ENCODE assay signal across 9 mouse cellular contexts in genomic region chr10:61517296-61518071, GRCm38 (mm10). TPM values are rescaled to one million over a fixed set of nuclear protein-coding genes. Genes with fewer than 3 reads are reported as not detected.
A peak's percentile ranks its signal among the peaks of the same experiment; 100 is the strongest.
DNase-seq lines count a peak whose midpoint lies in the region; ATAC-seq lines count a peak whose summit lies in the region.
"Had no signal": no experiment of that assay in that cellular context is flagged by ENCODE, and none has a peak within 500 bp of the region (broad histone marks: within the 10 kb centered on the region; RNA-seq: fewer than 3 reads in every experiment).

No protein-coding gene starts in this region.

- ATAC-seq in midbrain, embryonic 14.5 days (ENCODE audit: low FRiP score, low TSS enrichment), result no peak; the same call in 1 of the 2 replicates
- ATAC-seq in forebrain, embryonic 13.5 days, result peak; percentile 84

- no peak overlapping the region for H3K4me3 ChIP-seq in midbrain, embryonic 14.5 days (replicated peaks; ENCODE audit: low read depth, low read length)
- no peak overlapping the region for H3K4me3 ChIP-seq in midbrain, embryonic 10.5 days
- no peak overlapping the region for H3K4me3 ChIP-seq in forebrain, embryonic 13.5 days
- H3K4me3 ChIP-seq: layer of hippocampus, adult 2 months had no signal

- no peaks in the 10 kb centered on the region for H3K36me3 ChIP-seq in midbrain, embryonic 14.5 days (ENCODE audit: control insufficient read depth, insufficient read depth, low read length)
- H3K36me3 ChIP-seq in midbrain, embryonic 10.5 days, result no peaks in the 10 kb centered on the region
- H3K36me3 ChIP-seq in forebrain, embryonic 13.5 days (ENCODE audit: poor library complexity, severe bottlenecking), result no peaks in the 10 kb centered on the region

- WGBS in midbrain, embryonic 14.5 days, result 31% methylated on average over 12 of the region's 12 CpGs
- WGBS in midbrain, embryonic 10.5 days, result 61% methylated on average over 12 of the region's 12 CpGs
- WGBS in forebrain, embryonic 13.5 days, result 26% methylated on average over 12 of the region's 12 CpGs

- intact Hi-C loops in heart, postnatal 25 days (cut with DNase I), result no loop called here

- H3K9me3 ChIP-seq in midbrain, embryonic 14.5 days (ENCODE audit: control insufficient read depth, low read length), result no peaks in the 10 kb centered on the region
- peaks cover 11% of the 10 kb centered on the region; the same call in 1 of the 2 replicates for H3K9me3 ChIP-seq in midbrain, embryonic 10.5 days (replicated peaks)
- H3K9me3 ChIP-seq in forebrain, embryonic 13.5 days (replicated peaks), result no peaks in the 10 kb centered on the region; the same call in 1 of the 2 replicates

- no peak overlapping the region for H3K27ac ChIP-seq in midbrain, embryonic 14.5 days (replicated peaks; ENCODE audit: low read depth, low read length)
- no peak overlapping the region; the same call in 1 of the 2 replicates for H3K27ac ChIP-seq in midbrain, embryonic 10.5 days (replicated peaks)
- H3K27ac ChIP-seq in forebrain, embryonic 13.5 days, result peak overlapping the region; percentile 54
- H3K27ac ChIP-seq: layer of hippocampus, adult 2 months had no signal

- no peak overlapping the region for H3K4me2 ChIP-seq in midbrain, embryonic 14.5 days (ENCODE audit: low read length)
- peak overlapping the region; percentile 15; the same call in 1 of the 2 replicates for H3K4me2 ChIP-seq in forebrain, embryonic 13.5 days

- no peak overlapping the region for H3K9ac ChIP-seq in midbrain, embryonic 14.5 days (replicated peaks; ENCODE audit: low read length)
- H3K9ac ChIP-seq in forebrain, embryonic 13.5 days, result no peak overlapping the region

- H3K27me3 ChIP-seq in midbrain, embryonic 14.5 days (ENCODE audit: control insufficient read depth, insufficient read depth, low read length), result no peaks in the 10 kb centered on the region
- H3K27me3 ChIP-seq in midbrain, embryonic 10.5 days (ENCODE audit: low read depth, poor library complexity, severe bottlenecking), result no peaks in the 10 kb centered on the region
- no peaks in the 10 kb centered on the region for H3K27me3 ChIP-seq in forebrain, embryonic 13.5 days

- DNase-seq in heart, adult 11 months, result peak; percentile 90
- no peak for DNase-seq in heart, postnatal 25 days (ENCODE audit: low spot score)
- peak; percentile 68 for DNase-seq in midbrain, embryonic 14.5 days
- DNase-seq in midbrain, embryonic 10.5 days (ENCODE audit: low spot score), result no peak
- peak; percentile 21 to 62 for DNase-seq in lung, postnatal 4 days
- DNase-seq in MN1 (ENCODE audit: low spot score), result no peak
- no peak for DNase-seq in left cerebral cortex, adult 8-10 months (ENCODE audit: low spot score in 2 of 2)

- no peaks in the 10 kb centered on the region for H3K4me1 ChIP-seq in midbrain, embryonic 14.5 days (ENCODE audit: control insufficient read depth, insufficient read depth, low read length)
- peaks cover 15% of the 10 kb centered on the region for H3K4me1 ChIP-seq in midbrain, embryonic 10.5 days
- peaks cover 24% of the 10 kb centered on the region for H3K4me1 ChIP-seq in forebrain, embryonic 13.5 days

RNA-seq across cellular contexts. Expression of gene Lrrc20, which starts 41.9 kb away (rescaled TPM):
- 10 to 100 TPM; 30.1 to 31.3 TPM for total RNA-seq in heart, postnatal 25 days (2021)
- polyA plus RNA-seq in midbrain, embryonic 14.5 days (2014; fragmentation: Nextera tagmentation; extraction: Ambion mirVana), result 15.0 and 17.6 TPM in 2 replicates
- 10.1 and 12.1 TPM in 2 replicates for polyA plus RNA-seq in midbrain, embryonic 10.5 days (2016; fragmentation: Nextera tagmentation; extraction: Ambion mirVana)
- 16.4 and 17.5 TPM in 2 replicates for polyA plus RNA-seq in forebrain, embryonic 13.5 days (2015; fragmentation: Nextera tagmentation; extraction: Ambion mirVana)
- total RNA-seq in left cerebral cortex, adult 8-10 months (2022), result 10 to 100 TPM; 18.8 to 22.2 (median 20.4) TPM

Comparison
In these comparisons a context has a peak if more than half of its experiments do, and no peak if none do; other contexts are left out.
1. DNase-seq: peak in heart, adult 11 months (single experiment), midbrain, embryonic 14.5 days (single experiment) and lung, postnatal 4 days (2 of 2); none in heart, postnatal 25 days (single experiment), midbrain, embryonic 10.5 days (single experiment), MN1 (single experiment) and left cerebral cortex, adult 8-10 months (0 of 2).